Mouse (Mus musculus) urinary bladder, postnatal 36 days (tissue): ENCODE data around the gene Serbp1.
A peak's percentile ranks its signal among the peaks of the same experiment; 100 is the strongest.
"Not testable (repeated sequence)": the region's sequence is repeated elsewhere in the genome, so short reads cannot be mapped to it uniquely, and the experiment has no call there.

Experiments
- DNase-seq, 2 experiments: peaks; one replicate each; pipeline ENCODE4 v3.0.0; 2022; ENCODE audit warnings: low spot score in 2 of 2, mixed read lengths in 1 of 2

The Serbp1 gene

DNA sequence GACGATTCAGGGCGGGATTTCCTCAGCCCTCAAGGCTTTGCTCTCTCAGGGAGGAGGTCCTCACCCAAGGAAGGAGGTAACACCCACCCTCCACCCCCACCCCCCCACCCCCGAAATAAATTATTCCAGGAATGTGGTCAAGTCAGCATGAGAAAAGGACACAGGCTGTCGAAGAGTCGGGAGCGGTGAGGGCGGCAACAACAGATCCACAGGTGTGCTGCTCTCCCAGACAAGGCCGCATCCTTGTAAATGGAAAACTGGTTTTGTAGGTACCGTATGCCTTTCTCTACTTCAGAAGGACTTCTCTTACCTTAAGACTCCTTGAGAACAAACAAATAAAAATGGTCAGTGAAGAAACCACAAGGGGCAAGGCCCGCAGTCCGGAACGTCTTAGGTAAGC, at the start of gene Serbp1:
Gene Serbp1 (plus strand): TSS at position 200 of the 400 bp plus-strand sequence.
- DNase-seq, result no peak

DNA sequence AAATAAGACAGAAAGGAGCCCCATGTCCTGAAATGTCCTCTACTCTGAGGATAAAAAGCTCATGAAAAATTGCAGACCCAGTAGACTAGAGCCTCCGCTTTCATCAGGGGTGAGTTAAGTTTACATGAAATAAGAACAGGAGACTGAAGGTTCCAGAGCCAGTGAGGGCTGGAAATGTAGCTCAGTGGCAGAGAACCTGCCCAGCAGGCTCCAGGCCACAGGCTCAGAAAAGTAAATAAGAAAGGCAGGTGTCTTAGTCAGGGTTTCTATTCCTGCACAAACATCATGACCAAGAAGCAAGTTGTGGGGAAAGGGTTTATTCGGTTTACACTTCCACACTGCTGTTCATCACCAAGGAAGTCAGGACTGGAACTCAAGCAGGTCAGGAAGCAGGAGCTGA, 44.4 kb upstream of the Serbp1 start:
- peak; percentile 37 to 42 for DNase-seq

DNA sequence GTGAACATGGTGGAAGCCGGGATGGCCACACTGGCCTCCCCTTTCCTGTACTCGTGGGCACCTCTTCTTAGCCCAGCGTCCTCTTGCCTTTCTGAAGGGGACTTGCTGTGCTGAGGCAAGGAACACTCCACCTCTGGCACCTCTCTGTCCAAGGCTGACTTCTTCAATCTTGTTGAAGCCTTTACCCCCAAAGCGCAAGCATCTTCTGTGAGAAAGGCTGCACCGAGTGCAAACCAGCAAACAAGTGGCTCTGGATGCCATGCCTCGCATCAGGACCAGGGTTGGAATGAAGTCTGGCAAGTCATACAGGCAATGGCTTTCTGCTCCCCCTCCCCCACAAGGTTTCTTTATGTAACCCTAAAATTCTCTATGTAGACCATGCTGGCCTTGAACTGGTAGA, 43.4 kb upstream of the Serbp1 start:
- peak in 1 of 2 experiments; percentile 12 for DNase-seq

DNA sequence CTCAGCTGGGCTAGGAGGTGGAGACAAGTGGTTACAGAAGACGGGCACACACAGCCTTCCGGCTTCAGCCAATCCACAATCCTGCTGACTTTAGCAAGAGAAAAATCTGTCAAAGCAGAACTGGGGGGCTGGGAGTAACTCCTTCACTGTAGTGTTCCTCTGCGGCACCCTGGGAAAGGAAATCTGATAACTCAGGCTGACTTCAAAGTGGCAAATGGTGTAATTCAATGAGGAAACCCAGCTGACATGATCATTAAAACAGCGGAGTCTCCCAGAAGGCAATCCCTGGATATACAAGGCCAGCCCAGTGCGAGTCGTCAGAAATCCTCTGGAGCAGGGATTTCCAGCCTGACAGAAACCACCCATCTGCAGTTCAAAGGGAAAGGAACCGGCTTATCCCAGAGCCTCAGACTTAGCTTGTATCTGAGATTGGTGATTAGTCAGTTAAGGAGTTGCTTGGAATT, 42.8 kb upstream of the Serbp1 start:
- DNase-seq, result no peak

DNA sequence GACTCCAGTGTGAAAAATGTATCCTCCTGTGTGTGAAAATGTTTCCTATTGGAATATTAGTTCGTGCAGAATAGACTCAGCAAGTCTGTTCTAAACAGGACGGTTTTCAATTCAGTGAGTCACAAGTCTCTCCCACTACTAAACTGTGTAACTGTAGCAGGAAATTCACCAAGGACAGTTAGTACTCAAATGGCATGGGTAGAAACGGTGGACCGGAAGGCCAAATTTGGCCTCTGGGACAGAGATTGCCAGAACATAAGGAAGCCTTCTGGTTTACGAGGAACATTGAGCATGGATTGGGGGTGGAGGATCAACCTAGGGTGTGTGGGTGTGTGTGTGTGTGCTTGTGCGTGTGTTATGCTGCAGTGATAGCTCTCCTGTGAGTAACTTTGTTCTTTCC, 41.2 kb upstream of the Serbp1 start:
- DNase-seq, result no peak

DNA sequence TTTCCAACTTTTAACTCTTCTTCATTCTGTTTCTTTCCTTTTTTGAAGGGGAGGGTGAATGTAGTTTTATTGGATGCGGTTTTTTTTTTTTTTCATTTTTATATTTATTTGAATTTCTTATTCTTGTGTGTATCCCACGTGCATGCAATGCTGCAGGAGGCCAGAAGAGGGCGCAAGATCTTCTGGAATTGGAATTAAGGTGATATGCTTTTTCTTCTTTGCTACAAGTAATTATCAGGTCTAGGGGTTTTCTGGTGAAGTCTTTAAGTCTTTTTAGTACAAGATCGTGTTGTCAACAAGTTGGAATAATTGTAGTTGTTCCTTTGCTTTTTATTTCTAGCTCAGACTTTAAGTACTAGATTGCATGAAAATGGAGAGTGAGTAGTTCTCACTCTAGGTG, 39.9 kb upstream of the Serbp1 start:
- peak; percentile 21 to 37 for DNase-seq

DNA sequence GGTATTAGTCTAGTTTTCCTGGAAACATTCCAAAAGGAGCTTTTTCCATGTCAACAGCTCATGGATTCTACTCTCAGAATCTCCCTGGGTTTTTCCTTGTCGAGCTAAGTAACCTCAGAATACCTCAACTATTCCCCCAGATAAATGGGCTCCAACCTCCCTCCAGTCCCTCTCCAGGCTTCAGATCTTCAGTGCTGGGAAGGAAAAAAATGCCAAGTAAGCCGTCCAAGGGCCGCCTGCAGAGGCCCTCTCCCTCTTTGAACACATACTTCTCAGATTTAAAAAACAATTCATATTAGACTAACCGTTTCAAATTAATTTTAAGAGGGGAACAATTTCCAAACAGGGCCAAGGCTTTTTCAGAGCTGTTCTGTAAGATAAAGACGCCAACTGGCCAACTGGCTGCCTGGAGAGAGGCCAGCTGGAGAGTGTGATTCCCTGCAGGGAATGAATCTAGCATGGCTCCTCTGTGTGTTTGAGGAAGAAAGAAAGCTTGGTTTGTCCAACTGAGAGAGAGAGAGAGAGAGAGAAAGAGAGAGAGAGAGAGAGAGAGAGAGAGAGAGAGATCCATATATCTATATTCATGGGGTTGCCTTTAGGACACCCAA, 37.2 kb upstream of the Serbp1 start:
- peak in 1 of 2 experiments; percentile 31 for DNase-seq

DNA sequence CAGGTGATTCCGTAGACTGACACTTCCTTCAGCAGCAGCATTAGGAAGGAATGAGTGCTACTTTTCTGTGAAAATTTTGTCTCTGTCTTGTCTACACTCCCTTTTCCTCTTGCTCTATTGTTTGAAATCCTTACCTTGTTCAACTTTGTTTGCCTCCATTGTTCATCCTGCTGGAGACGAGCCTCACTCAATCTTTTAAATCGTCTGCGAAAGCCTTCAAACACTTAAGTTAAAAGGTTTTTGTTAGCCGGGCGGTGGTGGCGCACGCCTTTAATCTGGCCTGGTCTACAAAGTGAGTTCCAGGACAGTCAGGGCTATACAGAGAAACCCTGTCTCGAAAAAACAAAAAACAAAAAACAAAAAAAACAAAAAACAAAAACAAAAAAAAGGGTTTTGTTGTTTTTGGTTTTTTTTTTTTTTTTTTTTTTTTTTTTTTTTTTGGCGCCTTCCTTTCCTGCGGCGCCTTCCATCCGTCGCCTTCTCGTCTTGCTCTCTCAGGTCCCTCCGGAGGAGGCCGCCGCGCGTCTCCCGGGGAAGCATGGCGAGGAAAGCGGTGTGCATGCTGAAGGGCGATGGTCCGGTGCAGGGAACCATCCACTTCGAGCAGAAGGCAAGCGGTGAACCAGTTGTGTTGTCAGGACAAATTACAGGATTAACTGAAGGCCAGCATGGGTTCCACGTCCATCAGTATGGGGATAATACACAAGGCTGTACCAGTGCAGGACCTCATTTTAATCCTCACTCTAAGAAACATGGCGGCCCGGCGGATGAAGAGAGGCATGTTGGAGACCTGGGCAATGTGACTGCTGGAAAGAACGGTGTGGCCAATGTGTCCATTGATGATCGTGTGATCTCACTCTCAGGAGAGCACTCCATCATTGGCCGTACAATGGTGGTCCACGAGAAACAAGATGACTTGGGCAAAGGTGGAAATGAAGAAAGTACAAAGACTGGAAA, 32.6 kb upstream of the Serbp1 start:
- DNase-seq, result no peak

DNA sequence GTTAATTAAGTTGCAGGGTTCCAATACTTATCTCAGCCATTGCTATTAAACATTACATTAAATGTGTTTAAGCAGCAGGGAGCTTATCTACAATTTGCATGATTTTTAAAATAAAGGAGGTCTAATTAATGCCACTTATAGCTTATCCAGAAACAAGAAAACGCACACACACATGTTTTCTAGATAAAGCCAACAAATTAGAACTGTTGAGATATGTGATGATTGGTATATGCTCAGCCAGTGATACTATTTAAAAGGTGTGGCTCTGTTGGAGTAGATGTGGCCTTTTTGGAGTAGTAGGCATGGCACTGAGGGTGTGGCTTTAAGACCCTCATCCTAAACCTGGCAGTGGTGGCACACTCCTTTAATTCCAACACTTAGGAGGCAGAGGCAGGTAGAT, 25.6 kb upstream of the Serbp1 start:
- DNase-seq, result no peak

DNA sequence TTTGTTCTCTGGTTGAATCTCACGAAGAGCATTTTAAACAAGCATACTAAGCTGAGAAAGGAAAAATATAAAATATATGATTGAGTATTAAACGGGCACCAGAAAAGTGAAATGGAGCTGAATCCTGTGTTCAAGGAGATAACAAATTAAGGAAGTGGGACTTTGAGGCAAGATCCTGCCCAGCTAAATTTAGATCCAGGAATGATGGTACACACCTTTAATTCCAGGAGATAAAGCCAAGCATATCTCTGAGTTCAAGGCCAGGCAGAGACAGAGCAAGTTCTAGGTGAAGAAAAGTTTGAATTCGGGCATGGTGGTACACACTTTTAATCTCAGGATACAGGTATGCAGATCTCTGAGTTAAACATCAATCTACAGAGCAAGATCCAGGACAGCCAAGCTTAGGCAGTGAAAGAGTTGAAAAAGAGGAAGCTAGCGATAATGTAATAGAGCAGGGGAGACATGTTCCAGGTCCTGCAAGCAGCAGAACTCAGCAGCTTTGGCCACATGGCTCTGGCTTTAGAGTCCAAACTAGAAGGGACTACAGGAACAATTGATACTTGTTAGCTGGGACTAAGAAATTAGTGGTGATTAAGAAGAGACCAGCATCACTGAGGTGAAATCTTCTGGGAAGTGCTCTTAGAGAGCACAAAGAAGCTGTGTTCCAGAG, 24.4 kb upstream of the Serbp1 start:
- DNase-seq, result no peak

DNA sequence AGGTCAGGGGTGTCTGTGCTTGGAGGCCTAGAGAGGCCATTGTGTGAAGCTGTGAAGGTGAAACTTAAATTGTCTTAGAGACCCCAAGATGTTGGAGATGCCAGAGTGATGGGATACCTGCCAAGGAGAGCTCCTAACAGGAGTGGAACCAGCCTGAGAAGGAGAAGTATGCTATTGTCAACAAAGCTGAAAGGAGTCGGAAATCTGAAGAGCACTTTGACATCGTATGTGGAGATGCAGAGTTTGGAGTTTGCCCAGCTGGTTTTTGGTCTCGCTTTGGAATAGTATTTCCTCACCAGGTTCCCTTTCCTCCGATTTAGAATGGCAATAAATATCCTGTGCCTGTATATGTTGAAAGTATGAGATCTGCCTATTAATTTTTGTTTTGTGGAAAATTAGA, 20.6 kb upstream of the Serbp1 start:
- no peak for DNase-seq

DNA sequence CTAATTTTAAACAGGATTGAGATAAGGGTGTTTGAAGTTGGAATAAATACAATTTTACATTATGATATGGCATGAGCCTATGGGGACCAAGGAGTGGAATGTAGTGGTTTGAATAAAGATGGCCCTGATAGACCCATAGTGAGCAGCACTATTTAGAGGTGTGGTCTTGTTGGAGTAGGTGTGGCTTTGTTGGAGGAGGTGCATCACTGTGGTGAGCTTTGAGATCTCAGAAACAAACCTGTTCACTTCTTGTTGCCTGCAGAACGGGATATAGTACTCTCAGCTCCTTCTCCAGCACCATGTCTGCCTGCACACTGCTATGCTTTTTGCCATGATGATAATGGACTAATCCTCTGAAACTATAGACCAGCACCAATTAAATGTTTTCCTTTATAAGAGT, 20.1 kb upstream of the Serbp1 start:
- no peak for DNase-seq

DNA sequence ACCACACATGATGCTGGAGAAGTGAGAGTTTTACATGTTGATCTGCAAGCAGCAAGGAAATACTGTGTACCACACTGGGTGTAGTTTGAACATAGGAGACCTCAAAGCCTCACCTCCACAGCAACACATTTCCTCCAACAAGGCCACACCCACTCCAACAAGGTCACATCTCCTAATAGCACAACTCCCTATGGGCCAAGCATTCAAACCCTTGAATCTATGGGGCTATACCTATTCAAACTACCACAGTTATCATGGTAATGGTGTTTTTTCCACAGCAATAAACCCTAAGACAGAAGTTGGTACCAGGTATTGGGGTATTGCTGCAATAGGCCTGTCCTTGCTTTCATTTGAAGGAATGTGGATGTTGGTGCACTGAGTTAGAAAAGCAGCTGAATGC, 19.4 kb upstream of the Serbp1 start:
- DNase-seq, result no peak

DNA sequence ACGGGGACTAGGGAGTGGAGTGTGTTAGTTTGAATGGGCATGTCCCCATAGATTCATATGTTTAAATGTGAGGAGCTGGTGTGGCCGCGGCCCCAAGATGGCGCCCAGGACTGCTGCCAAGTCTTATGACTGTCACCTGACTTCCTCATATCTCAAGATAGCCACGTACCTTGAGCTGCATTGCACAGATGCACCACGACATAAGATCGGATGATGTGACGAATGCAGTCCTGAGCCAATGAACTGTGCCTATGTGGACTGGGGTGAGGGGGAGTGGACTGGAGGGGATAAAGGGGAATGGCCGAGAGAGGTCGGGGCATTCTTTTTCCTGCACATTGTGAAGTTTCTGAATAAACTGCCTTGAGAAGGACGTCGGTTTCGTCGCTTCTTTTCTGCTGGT, 18.0 kb upstream of the Serbp1 start:
- not testable (repeated sequence) for DNase-seq

DNA sequence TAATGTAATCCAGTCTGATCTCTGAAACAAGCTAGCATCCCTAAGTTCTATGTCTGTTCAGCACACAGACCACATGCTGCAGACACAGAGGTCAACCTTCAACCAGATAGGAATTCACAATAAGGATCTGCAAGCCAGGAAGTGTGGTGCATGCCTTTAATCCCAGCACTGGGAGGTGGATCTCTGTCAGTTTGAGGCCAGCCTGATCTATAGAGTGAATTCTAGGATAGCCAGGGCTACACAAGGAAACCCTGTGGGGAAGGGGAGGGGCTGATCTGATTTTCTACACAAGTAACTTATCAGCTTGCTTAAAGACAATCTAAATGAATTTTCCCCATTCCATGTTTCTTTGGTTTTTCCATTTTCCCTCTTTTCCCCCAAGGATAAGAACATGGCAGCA, 17.2 kb upstream of the Serbp1 start:
- DNase-seq, result no peak

DNA sequence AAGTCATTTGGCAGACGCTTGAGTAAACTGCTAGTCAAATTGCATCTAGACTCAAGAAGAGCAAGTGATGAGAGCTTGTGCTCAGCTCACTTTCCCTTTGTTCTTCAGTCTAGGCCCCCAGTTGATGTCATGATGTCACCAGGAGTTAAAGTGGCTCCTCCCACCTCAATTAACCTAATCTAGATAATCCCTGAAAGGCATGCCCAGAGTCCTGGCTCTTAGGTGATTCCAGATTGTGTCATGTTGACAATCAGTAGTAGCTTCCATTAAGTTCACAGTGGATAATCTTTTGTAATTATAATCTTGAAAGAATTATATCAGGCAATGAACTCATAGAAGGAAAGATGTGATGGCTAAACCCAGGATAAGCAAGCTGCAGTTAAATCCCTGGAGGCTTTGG, 14.9 kb upstream of the Serbp1 start:
- no peak for DNase-seq

DNA sequence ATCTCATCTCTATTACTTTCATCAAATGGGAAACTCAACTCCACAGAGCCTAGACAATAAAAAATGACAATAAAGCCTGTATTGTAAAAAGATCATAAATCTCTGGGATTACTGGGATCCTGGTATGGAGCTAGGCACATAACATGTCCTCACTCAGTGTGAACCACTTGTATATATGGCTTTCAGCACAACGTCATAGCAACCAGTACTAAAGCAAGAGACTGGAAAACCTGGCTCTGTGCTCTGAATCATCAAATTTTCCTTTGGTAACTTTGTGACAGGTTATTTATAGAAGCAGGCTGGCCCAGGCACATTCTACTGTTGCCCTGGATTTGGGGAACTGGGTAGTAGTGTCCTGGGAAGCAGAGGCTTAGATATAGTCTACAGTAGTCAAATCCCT, 14.5 kb upstream of the Serbp1 start:
- no peak for DNase-seq

DNA sequence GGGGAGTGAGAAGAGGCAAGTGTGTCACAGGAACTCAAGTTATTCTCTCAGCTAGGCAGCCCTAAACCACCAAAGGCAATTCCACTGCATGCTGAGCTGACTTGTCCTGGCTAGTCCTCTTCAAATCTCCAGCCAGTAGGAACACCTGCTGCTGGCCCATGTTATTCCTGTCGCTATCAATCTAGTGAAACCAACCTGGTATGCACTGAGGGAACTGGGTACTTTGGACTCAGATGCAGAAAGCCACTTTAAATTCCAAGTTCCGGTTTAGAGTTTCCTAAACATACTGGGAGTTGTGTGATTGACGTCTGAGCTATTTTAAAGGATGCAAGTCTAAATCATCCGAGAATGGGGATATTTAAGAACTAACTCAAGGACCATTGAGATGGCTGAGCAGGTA, 11.7 kb upstream of the Serbp1 start:
- no peak for DNase-seq

DNA sequence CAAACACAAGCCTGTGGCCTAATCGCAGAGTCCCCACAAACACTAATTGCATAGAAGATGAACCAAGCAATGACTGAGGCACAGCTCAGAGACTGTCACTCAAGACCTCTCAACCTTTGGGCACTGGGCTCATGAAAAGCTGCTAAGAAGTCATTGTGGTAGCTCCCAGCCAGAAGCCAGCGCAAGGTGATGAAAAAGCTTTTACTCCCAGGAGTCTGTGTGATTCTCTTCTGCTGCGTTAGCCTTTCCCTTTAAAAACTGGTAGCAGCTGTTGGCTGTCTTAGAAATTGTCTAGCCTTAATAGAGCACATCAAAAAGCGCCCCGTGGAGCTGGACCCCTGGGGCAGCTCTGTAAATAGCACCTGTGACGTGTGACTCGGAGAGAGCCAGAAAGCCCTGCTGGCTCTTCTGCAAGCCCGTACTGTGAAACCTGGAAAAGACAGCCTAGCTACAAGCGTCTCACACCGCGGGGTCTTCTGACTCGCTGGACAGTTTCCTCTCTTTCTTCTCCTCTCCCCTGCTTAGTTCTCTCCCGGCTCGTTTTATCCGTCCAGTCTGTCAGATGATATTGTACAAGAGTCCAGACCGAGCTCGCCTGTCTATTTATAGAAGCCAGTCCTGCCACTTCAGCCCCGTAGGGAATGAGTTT, 9.4 kb upstream of the Serbp1 start:
- DNase-seq, result no peak

DNA sequence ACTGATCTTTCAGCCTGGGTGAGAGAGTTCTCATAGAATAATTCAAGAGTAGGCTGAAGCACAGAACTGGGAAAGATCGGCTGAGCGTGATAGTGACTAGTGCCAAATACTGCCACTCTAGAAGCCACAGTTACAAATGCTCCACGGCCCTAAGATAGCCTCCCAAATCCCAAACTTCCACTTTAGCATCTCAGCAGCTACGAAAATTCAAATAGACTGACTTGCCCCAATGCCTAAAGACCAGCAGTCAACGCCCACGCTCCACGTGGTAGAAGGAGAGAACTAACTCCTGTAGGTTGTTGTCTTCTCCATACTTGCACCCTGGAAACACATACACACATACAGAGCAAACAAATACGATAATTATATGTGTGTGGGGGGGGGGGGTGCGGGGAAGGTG, 8.5 kb upstream of the Serbp1 start:
- no peak for DNase-seq

DNA sequence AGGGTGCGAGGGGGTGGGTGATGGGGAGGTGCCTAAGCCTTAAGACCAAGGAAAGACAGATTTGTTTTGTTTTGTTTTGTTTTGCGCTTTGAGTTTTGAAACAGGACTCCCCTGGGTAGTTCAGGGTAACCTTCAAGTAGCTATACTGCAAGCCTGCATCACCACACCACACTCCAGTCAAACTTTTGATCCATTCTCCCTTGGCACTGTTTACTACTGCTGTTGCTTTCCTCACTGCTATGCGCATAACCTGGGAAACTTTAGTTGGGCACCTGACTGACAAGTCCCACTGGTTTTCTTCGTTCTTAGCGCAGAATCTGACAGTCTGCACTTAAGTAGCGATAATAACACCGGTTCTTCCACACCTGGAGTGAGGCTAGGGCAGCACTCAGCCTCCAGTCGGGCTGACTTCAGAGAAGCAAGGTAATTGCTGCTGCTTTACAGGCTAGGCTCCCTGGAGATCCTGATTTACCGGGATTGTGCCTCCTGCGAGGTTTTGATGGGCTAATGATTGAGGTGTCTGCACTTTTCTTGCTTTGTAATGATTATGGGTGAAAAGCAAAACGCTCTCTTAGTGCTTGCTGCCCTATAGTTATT, 8.0 kb upstream of the Serbp1 start:
- DNase-seq, result no peak

DNA sequence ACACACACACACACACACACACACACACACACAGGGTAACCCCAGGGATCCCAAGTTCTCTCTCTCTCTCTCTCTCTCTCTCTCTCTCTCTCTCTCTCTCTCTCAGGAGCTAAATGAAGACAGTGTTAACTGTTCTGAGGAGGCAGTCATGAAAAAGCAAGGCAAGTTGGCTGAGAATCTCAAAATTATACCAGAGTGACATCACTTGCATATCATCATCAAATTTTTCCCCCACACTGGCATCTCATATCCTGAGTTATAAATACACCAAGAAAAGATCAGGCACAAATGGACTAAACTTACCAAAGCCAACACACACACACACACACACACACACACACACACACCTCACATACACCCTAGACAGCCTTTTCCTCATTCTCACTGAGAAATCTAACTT, 7.0 kb upstream of the Serbp1 start:
- no peak for DNase-seq
